Mouse (Mus musculus) forebrain, embryonic 13.5 days (tissue): Measurements from ENCODE around the gene Tmem230. TPM values are rescaled to one million over a fixed set of nuclear protein-coding genes. Genes with fewer than 3 reads are reported as not detected.

Experiments
- ATAC-seq: fragments of 200-750 bp; cut with Nextera tagmentation; 2 replicates; pipeline ENCODE4 v1.8.0; 2017
- H3K27ac ChIP-seq: fragments of 300-500 bp; sonication (generic); 2 replicates; pipeline ENCODE4 v1.5.1; 2015; ENCODE audit warnings: inconsistent platforms, mild to moderate bottlenecking, moderate library complexity
- H3K27me3 ChIP-seq: fragments of 300-500 bp; sonication (generic); 2 replicates; pipeline ENCODE4 v1.6.1; 2015; ENCODE audit warnings: mild to moderate bottlenecking, inconsistent platforms
- H3K36me3 ChIP-seq: fragments of 300-500 bp; sonication (generic); 2 replicates; pipeline ENCODE4 v1.6.1; 2015; ENCODE audit warnings: mild to moderate bottlenecking, inconsistent platforms; ENCODE audit not compliant: poor library complexity, severe bottlenecking
- H3K4me1 ChIP-seq: fragments of 300-500 bp; sonication (generic); 2 replicates; pipeline ENCODE4 v1.6.1; 2015; ENCODE audit warnings: inconsistent platforms
- H3K4me2 ChIP-seq: fragments of 300-500 bp; sonication (generic); 2 replicates; pipeline ENCODE4 v1.6.1; 2015; ENCODE audit warnings: inconsistent platforms, mild to moderate bottlenecking, moderate library complexity
- H3K4me3 ChIP-seq: fragments of 300-500 bp; sonication (generic); 2 replicates; pipeline ENCODE4 v1.5.1; 2015; ENCODE audit warnings: mild to moderate bottlenecking, inconsistent platforms
- H3K9ac ChIP-seq: fragments of 300-500 bp; sonication (generic); 2 replicates; pipeline ENCODE4 v1.6.1; 2015; ENCODE audit warnings: mild to moderate bottlenecking, inconsistent platforms
- H3K9me3 ChIP-seq: fragments of 300-500 bp; sonication (generic); replicated peaks from 2 replicates; pipeline ENCODE4 v1.6.1; 2016; ENCODE audit warnings: inconsistent platforms
- WGBS: fragments of 180-500 bp; shearing (Covaris S2); methylation state at CpG from one replicate; pipeline ENCODE4 v1.1.7; 2015; 5-methylcytosine and 5-hydroxymethylcytosine counted together
- polyA plus RNA-seq: library from polyadenylated mRNA; unstranded; fragments of >200 nt; fragmentation: Nextera tagmentation; extraction: Ambion mirVana; gene quantifications from 2 replicates; pipeline ENCODE4 v1.2.1, GENCODE M21; 2015

Gene Tmem230
- polyA plus RNA-seq, 1 experiment from 2014 or later, result 48.9 TPM

DNA sequence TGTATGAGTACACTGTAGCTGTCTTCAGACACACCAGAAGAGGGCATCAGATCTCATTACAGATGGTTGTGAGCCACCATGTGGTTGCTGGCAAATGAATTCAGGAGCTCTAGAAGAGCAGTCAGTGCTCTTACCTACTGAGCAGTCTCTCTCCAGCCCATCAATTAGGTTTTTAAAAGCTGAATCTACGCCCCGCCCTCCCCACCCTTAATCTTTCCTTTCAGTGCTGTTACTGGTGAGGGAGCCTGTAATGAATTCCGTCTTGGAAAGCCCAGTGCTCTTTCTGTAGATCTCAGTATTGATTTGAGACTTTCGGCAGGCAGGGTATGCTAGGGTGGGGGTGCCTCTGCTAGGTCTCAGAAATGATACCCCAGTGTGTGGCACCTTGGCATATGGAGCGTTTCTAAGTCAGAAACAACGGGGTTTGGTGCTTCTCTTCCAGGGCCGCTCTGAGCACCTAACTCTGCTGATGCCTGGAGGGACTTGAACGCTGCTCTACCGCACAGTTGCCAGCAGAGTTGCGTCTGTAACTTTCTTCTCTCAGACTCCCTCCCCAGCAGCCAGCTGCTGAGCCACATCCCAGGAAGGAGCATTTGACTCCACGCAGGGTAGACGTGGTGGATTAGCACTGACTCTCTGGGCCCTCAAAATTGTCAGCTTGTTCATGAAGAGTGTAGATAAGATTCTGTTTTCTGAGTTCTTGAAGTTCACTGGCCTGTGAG lies 35.0 kb upstream of the Tmem230 start:
- Histone ChIP-seq H3K36me3 (peaks cover 10% of the 10 kb centered on the region; the same call in 1 of the 2 replicates), H3K9ac (peak overlapping the region; percentile 35), H3K4me3 (no peak overlapping the region), H3K27ac (peak overlapping the region; percentile 74), H3K9me3 (0 out of 2 replicates have a peak, but pooled peaks cover 8% of the 10 kb centered on the region), H3K27me3 (no peaks in the 10 kb centered on the region), H3K4me1 (peaks cover 34% of the 10 kb centered on the region), H3K4me2 (peak overlapping the region; percentile 27)
- peak; percentile 70 for ATAC-seq
- WGBS, result 7% methylated on average over 12 of the region's 12 CpGs

DNA sequence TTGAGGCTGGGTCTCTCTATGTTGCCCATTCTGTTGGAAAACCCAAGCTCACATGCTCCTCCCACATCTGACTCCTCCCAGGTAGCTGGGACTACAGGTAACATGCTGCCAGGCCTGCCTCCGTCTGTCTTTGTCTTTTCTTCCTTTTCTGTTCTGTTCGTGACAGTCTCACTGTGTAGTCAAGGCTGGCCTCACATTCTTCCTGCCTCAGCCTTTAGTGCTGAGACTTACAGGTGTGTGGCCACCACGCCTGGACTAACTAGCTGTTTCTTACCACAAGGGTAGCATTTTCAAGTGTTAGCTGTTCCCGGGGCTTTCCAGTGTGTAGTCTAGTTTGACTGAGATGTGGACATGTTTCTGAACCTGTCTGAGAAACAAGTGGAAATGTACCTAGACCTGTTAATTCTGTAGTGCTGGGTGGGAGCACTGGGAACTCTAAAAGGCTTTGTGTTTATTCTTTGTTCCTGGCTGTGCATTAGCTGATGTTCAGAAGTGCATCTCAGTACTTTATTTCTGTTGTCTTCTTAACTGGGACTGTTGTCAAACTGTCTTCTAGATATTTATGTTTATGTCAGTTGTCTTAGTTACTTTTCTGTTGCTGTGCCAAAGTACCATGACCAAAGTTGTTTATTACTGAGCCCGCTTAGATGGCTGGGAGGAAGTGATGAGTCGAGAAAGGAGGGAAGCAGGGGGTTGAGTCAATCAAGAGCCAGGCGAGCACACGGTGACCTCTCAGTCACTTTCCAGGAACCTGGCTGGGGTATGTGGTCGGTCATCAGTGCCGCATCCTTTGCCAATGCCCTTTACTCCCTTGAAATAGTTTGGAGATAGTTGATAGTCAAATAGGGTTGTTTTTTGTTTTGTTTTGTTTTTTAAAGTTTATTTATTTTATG lies 34.2 kb upstream of the Tmem230 start:
- Histone ChIP-seq H3K9me3 (0 out of 2 replicates have a peak, but pooled peaks cover 7% of the 10 kb centered on the region), H3K4me2 (peak overlapping the region; percentile 27), H3K36me3 (peaks cover 10% of the 10 kb centered on the region; the same call in 1 of the 2 replicates), H3K9ac (no peak overlapping the region), H3K27ac (no peak overlapping the region), H3K4me1 (peaks cover 34% of the 10 kb centered on the region), H3K4me3 (no peak overlapping the region), H3K27me3 (no peaks in the 10 kb centered on the region)
- ATAC-seq, result no peak
- WGBS, result 53% methylated on average over 10 of the region's 10 CpGs

DNA sequence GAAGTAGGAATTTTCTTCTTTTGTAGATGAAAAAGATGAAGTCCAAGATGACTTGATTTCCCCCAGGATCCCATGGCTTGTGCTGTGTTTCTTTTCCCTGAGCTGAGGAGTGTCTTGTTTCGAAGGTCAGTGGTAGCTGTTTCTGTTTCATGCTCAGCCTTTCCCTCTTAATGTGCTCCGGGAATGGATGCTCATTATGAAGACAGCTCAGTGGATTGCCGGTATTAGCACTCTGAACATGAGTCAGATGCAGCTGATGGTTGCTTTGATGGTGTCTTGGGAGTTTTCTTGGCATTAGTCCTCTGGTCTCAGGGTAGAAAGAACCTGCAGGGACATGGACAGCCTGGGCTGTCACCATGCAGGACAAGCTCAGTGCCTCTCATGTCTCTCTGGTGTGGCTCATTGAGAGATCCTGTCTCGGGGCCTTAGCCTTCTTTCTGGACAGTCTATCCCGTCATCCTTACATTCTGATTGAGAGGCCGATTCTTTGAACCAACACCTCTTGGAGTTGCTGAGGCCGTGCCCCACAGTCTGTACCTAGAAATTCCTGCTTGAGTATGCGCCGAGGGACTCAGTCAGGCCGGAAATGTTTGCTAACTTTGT lies 33.0 kb upstream of the Tmem230 start:
- ATAC-seq, result no peak
- WGBS, result 87% methylated on average over 10 of the region's 10 CpGs
- no peak overlapping the region for H3K27ac ChIP-seq
- no peak overlapping the region for H3K9ac ChIP-seq
- H3K9me3 ChIP-seq, result no peaks in the 10 kb centered on the region
- H3K36me3 ChIP-seq, result peaks cover 10% of the 10 kb centered on the region; the same call in 1 of the 2 replicates
- no peak overlapping the region for H3K4me3 ChIP-seq
- H3K4me1 ChIP-seq, result peaks cover 34% of the 10 kb centered on the region
- H3K4me2 ChIP-seq, result no peak overlapping the region
- H3K27me3 ChIP-seq, result no peaks in the 10 kb centered on the region

DNA sequence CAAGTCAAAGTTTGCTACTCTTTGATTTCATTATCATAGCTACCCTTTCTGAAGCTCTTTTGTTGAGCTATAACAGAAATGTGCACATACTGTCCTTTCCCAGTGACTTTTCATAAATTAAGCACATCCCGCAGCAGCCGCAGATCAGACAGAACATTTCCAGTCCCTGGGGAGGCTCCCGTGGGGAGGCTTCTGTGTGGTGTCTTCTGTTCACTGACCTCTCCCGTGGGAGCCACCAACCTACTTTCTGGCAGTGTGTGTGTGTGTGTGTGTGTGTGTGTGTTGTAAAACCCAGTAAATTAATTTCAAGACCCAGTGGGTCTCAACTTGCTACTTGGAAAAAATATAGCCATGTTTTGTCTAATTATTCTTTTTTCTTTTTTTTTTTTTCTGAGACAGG lies 32.4 kb upstream of the Tmem230 start:
- Histone ChIP-seq H3K9me3 (no peaks in the 10 kb centered on the region), H3K36me3 (peaks cover 10% of the 10 kb centered on the region; the same call in 1 of the 2 replicates), H3K4me1 (peaks cover 34% of the 10 kb centered on the region), H3K4me2 (no peak overlapping the region), H3K27ac (no peak overlapping the region), H3K27me3 (no peaks in the 10 kb centered on the region), H3K9ac (no peak overlapping the region), H3K4me3 (no peak overlapping the region)
- no peak for ATAC-seq
- 78% methylated on average over 4 of the region's 4 CpGs for WGBS

DNA sequence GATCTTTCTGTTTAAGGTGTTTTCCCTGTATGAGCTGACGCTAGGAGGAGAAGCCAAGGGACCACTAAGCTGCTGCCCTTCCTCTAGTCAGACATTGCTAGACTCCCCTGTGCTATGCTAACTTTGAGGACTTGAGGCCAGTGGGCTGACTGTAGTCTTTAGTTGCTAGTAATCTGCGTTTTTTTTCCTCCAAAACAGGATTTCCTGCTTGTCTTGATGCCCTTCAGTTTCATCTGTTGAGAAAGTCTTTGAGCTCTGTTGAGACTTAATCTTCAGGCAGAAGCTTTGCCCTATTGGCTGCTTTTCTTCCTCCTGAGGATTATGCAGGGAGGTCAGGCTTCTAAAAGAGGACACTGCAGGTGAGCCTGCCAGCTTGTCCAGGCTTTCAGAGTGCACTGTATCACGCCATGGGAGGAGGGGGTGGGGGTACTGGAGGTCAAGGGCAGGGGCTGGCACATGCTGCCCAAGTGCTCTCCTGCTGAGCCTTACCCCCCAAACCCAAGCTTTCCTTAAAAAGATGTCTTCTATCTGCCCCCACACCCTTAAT lies 31.8 kb upstream of the Tmem230 start:
- no peak overlapping the region for H3K27ac ChIP-seq
- no peak overlapping the region for H3K9ac ChIP-seq
- 47% methylated on average over 3 of the region's 3 CpGs for WGBS
- no peaks in the 10 kb centered on the region for H3K9me3 ChIP-seq
- ATAC-seq, result no peak
- H3K36me3 ChIP-seq, result peaks cover 10% of the 10 kb centered on the region; the same call in 1 of the 2 replicates
- no peak overlapping the region for H3K4me3 ChIP-seq
- no peaks in the 10 kb centered on the region for H3K27me3 ChIP-seq
- peaks cover 32% of the 10 kb centered on the region for H3K4me1 ChIP-seq
- H3K4me2 ChIP-seq, result no peak overlapping the region

DNA sequence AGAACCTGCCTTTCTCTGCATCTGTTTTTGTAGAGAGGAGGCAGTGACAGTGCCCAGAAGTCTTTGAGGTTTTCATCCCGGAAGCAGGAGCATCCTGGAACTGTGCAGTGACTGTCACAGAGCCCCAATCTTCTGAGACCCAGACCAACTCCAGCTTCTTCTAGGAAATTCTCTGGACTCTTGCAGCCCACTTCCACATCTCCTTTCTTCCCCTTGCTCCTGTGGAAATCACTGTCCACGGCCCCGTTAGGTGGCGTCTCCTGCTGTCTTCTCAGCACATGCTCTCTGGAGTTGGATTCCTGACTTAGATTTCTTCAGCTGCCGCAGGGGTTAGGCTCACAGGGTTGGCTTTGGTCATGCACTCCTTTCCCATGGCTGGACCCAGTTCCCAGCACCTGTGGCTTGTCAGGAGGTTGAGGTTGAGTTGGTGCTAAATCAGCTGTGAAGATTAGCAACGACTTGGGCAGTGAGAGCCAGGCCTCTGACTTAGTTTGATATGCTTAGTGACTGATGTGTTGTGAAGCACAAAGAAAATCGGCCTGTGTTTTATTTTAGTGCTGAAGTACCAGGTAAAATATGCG lies 30.8 kb upstream of the Tmem230 start:
- H3K27me3 ChIP-seq, result no peaks in the 10 kb centered on the region
- H3K36me3 ChIP-seq, result peaks cover 14% of the 10 kb centered on the region; the same call in 1 of the 2 replicates
- no peak overlapping the region for H3K4me3 ChIP-seq
- H3K9ac ChIP-seq, result no peak overlapping the region
- no peaks in the 10 kb centered on the region for H3K9me3 ChIP-seq
- whole genome bisulfite sequencing, result 80% methylated on average over 8 of the region's 8 CpGs
- H3K4me1 ChIP-seq, result peaks cover 22% of the 10 kb centered on the region
- H3K27ac ChIP-seq, result no peak overlapping the region
- no peak for ATAC-seq
- no peak overlapping the region for H3K4me2 ChIP-seq

DNA sequence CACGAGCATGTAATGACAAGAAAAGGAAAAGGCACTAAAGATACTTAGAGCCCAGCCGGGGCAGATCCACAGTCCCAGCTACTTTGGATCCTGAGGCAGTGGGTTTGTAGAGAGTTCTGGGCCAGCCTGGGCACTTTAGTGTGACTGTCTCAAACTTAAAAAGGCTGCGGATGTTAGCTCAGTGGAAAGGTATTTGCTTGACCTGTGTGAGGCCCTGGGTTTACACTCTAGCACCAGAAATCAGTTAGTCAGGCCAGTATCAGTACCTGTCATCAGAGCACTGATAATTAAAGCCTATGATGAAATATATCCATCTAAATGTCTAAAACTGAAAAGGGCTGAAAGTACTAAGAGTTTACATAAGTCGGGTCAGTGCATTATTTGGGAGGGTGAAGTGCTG lies 28.6 kb upstream of the Tmem230 start:
- H3K9ac ChIP-seq, result no peak overlapping the region
- peaks cover 14% of the 10 kb centered on the region; the same call in 1 of the 2 replicates for H3K36me3 ChIP-seq
- no peaks in the 10 kb centered on the region for H3K9me3 ChIP-seq
- H3K27me3 ChIP-seq, result no peaks in the 10 kb centered on the region
- no peak overlapping the region for H3K27ac ChIP-seq
- H3K4me2 ChIP-seq, result no peak overlapping the region
- H3K4me1 ChIP-seq, result peaks cover 6% of the 10 kb centered on the region
- no peak overlapping the region for H3K4me3 ChIP-seq
- WGBS, result 89% methylated on average over 4 of the region's 4 CpGs
- no peak for ATAC-seq

DNA sequence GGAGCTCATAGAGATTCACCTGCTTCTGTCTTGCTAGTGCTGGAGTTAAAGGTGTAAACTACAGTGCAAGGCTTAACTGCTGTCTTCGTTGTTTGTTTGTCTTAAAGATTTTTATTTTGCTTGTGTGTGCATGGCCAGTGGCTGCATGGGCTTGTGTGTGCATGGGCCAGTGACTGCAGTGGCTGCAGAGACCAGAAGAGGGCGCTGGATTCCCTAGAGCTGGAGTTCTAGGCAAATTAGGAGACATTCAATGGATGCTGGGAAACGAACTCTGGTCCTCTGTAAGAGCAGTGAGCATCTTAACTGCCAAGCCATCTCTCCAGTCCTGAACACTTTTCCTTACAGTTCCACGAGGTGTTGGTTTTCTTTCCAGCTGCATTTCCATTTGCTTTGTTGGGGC lies 27.9 kb upstream of the Tmem230 start:
- 77% methylated on average over 4 of the region's 4 CpGs for WGBS
- Histone ChIP-seq H3K27ac (no peak overlapping the region), H3K36me3 (peaks cover 9% of the 10 kb centered on the region; the same call in 1 of the 2 replicates), H3K9me3 (no peaks in the 10 kb centered on the region), H3K4me1 (peaks cover 5% of the 10 kb centered on the region; the same call in 1 of the 2 replicates), H3K27me3 (no peaks in the 10 kb centered on the region), H3K9ac (no peak overlapping the region), H3K4me3 (no peak overlapping the region), H3K4me2 (no peak overlapping the region)
- ATAC-seq, result no peak

DNA sequence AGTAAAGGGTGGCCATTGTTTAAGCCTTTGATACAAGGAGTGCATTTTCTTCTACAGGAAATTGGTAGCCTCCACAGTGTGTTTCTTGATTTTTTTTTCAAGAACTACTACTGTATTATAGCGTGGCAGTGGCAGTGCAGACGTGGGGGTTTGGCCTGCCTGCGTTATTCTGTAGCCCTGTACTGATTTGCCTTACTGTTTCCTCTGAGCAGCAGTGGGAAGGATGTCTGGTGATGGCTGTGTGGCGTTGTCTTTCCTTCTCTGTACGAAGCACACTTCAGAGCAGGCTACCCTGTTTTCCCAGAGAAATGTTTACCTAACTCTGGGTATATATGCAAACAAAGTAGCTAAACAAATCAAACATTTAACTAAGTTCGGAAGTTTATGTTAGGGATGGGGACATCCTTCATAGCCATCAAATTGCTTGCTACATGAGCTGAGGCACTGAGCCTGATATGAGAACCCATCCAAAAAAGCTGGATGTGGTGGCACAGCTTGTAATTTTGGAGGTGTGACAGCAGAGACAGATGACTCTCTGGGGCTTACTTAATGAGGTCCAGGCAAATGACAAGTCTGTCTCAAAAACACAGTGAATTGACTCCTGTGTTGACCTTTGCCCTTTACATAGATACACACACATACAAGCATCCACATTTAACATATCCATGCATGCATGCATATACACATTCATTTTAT lies 25.2 kb upstream of the Tmem230 start:
- Histone ChIP-seq H3K4me1 (peaks cover 5% of the 10 kb centered on the region; the same call in 1 of the 2 replicates), H3K36me3 (peaks cover 4% of the 10 kb centered on the region; the same call in 1 of the 2 replicates), H3K9me3 (no peaks in the 10 kb centered on the region), H3K27me3 (no peaks in the 10 kb centered on the region), H3K4me3 (no peak overlapping the region), H3K4me2 (no peak overlapping the region), H3K27ac (no peak overlapping the region), H3K9ac (no peak overlapping the region)
- 78% methylated on average over 6 of the region's 6 CpGs for WGBS
- ATAC-seq, result no peak

DNA sequence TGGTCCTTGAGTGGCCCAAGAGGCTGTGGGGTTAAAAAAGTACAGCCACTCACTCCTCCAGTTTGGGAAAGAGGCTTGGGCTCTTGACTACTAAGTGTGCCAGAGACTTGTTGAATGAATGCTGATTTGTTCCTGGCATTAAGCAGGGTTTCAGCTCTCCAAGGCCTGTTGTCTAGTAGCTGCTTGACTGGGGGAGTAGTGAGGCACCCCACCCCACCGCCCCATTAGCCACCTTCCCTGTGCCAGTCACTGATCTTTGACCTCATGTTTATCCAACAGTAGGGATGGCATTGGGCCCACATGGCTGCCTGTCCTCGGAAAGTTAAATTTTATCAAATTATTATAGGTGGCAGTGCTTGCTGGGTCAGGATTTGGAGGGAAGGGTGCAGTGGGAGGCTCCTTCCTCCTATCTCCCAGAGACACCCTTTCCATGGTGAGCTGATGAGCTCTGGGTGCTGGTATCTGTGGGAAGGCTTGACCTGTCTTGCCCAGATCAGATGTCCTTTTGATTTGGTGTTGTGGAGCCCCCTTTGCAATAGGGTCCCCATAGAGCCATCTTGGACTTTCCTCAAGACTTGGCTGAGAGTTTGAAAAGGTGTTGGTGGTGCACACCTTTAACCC lies 22.8 kb upstream of the Tmem230 start:
- H3K27ac ChIP-seq, result no peak overlapping the region
- no peak overlapping the region for H3K9ac ChIP-seq
- no peak overlapping the region for H3K4me2 ChIP-seq
- H3K4me1 ChIP-seq, result peaks cover 5% of the 10 kb centered on the region; the same call in 1 of the 2 replicates
- peaks cover 4% of the 10 kb centered on the region; the same call in 1 of the 2 replicates for H3K36me3 ChIP-seq
- ATAC-seq, result no peak
- H3K4me3 ChIP-seq, result no peak overlapping the region
- H3K27me3 ChIP-seq, result no peaks in the 10 kb centered on the region
- WGBS, result 98% methylated on average over 2 of the region's 2 CpGs
- no peaks in the 10 kb centered on the region for H3K9me3 ChIP-seq
